Mouse (Mus musculus): Measurements from ENCODE around the gene Gm5617. TPM values are rescaled to one million over a fixed set of nuclear protein-coding genes. Genes with fewer than 3 reads are reported as not detected.
"Not testable (repeated sequence)": the region's sequence is repeated elsewhere in the genome, so short reads cannot be mapped to it uniquely, and the experiment has no call there.

The Gm5617 gene
- polyA plus RNA-seq, 1 experiment from 2014 or later: 41.3 TPM

DNA sequence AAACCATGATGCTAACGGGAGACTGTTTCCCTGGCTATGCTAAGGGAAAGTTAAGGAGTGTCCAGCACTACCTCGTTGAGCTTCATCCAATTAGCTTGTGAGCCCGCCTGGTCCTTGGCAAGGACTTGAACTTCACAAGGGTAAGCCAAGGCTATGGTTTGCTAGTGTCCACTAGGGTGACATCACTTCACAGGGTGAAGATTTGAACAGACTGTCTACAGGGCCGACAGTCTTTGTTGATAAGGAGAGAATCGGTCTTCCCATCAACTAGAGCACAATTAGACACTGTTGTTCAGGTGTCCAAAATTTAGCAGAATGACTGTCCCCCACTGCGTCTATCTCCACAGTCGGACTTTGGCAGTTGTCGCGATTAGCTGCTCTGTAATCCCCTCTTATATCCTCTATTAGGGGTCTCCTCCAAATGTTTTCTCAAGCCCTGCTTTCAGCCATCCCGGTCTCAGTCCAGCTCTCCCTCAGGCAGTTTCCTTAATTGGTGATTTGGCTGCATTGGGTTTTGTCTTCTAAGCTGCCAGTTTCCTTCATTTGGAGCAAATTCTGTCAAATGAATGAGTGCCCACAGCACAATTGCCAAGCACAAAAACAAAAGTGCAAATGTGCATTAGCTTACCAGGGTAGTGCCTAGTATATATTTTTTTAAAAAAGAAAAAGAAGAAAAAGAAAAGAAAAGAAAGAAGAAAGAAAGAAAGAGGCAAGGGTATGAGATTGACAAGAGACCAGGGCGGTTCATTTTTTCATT, 21.6 kb downstream of the Gm5617 start:
- no peak for ATAC-seq (ENCODE audit: low FRiP score, low TSS enrichment)
- no peaks in the 10 kb centered on the region for H3K4me1 ChIP-seq (ENCODE audit: control insufficient read depth, insufficient read depth, low read length)
- H3K27me3 ChIP-seq (ENCODE audit: control insufficient read depth, insufficient read depth, low read length): no peaks in the 10 kb centered on the region
- no peaks in the 10 kb centered on the region for H3K9me3 ChIP-seq (ENCODE audit: control insufficient read depth, low read length)
- no peaks in the 10 kb centered on the region for H3K36me3 ChIP-seq (ENCODE audit: control insufficient read depth, insufficient read depth, low read length)
- no peak overlapping the region for H3K27ac ChIP-seq (ENCODE audit: low read depth, low read length)
- H3K9ac ChIP-seq (ENCODE audit: low read depth, low read length): no peak overlapping the region
- no peak overlapping the region for H3K4me3 ChIP-seq (ENCODE audit: low read length)
- 81% methylated on average over 11 of the region's 11 CpGs for WGBS
- H3K4me2 ChIP-seq (replicated peaks; ENCODE audit: low read depth, low read length): no peak overlapping the region

DNA sequence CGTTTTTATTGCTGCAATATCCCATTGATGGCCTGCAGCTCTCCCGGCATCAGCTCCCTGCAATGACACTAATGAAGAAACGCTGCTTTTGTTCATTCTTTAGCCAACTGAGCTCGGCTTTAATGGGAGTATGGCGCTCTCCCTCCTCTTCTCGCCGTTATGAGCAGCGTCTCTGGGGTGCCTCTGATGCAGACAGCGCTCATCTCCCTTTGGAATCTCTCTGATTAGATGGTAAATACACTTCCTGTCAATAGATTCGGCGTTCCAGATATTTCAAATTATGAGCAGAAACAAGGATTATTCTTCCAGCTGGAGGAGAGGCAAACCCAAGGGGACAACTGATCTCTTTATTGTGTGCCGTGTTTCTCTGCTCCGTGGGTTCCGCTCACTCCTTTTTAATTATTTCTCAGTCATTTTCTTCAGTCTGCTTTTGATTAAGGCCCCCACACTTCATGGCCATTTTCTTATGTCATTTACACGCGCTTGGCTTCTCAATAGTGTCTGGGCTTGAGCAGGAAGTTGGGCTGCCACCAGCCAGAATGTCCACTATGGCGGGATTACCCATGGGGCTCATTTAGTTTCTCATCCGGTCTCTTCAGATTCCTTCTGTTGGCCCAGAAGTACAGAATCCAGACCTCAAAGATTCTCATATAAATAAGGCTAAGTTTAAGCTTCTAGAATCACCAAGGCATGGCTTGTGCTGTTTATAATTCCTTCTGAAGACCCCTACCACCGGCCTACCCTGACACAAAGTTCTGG, 22.3 kb downstream of the Gm5617 start:
- 68% methylated on average over 19 of the region's 19 CpGs for WGBS
- no peak overlapping the region for H3K4me2 ChIP-seq (replicated peaks; ENCODE audit: low read depth, low read length)
- no peak for ATAC-seq (ENCODE audit: low FRiP score, low TSS enrichment)

DNA sequence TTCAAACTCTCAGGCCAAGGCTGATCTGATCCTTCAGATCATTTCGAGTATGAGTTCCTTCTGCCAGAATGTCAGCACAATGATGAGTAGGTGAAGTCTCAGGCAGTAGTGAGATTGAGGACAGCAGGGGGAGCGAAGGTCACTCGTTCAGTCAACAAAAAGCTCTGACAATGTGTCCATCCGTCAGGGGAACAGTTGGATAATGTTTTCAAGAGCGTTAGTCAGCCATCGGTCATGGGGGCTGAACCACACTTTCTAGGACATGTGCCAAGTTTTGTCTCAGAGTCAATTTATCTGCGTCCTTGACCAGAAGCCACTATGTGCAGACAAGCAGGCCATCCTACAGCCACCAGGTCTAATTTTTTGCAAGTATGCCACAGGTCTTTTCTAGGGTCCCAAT, 25.2 kb downstream of the Gm5617 start:
- no CpG with 5 or more reads among the region's 7 CpGs for WGBS
- H3K36me3 ChIP-seq (ENCODE audit: control insufficient read depth, insufficient read depth, low read length): not testable (repeated sequence)

More for the DNA sequence above, 22.3 kb downstream of the Gm5617 start:
- Histone ChIP-seq H3K36me3 (ENCODE audit: control insufficient read depth, insufficient read depth, low read length) (no peaks in the 10 kb centered on the region), H3K4me1 (ENCODE audit: control insufficient read depth, insufficient read depth, low read length) (no peaks in the 10 kb centered on the region), H3K9me3 (ENCODE audit: control insufficient read depth, low read length) (no peaks in the 10 kb centered on the region), H3K27ac (ENCODE audit: low read depth, low read length) (no peak overlapping the region), H3K9ac (ENCODE audit: low read depth, low read length) (no peak overlapping the region), H3K27me3 (ENCODE audit: control insufficient read depth, insufficient read depth, low read length) (no peaks in the 10 kb centered on the region), H3K4me3 (ENCODE audit: low read length) (no peak overlapping the region)

GRCm38 (mm10) chr9:48525566-48525965, 30.3 kb downstream of the Gm5617 start:
- no peaks in the 10 kb centered on the region for H3K9me3 ChIP-seq (ENCODE audit: control insufficient read depth, low read length)
- no peaks in the 10 kb centered on the region for H3K27me3 ChIP-seq (ENCODE audit: control insufficient read depth, insufficient read depth, low read length)
- H3K4me2 ChIP-seq (replicated peaks; ENCODE audit: low read depth, low read length): no peak overlapping the region
- 8% methylated on average over 1 of the region's 1 CpGs for WGBS
- H3K4me1 ChIP-seq (ENCODE audit: control insufficient read depth, insufficient read depth, low read length): no peaks in the 10 kb centered on the region
- no peaks in the 10 kb centered on the region for H3K36me3 ChIP-seq (ENCODE audit: control insufficient read depth, insufficient read depth, low read length)
- no peak overlapping the region for H3K27ac ChIP-seq (ENCODE audit: low read depth, low read length)
- H3K4me3 ChIP-seq (ENCODE audit: low read length): no peak overlapping the region
- no peak for ATAC-seq (ENCODE audit: low FRiP score, low TSS enrichment)
- H3K9ac ChIP-seq (ENCODE audit: low read depth, low read length): no peak overlapping the region

More for the DNA sequence above, 25.2 kb downstream of the Gm5617 start:
- not testable (repeated sequence) for ATAC-seq (ENCODE audit: low FRiP score, low TSS enrichment); H3K4me3 ChIP-seq (ENCODE audit: low read length); H3K27me3 ChIP-seq (ENCODE audit: control insufficient read depth, insufficient read depth, low read length); H3K4me2 ChIP-seq (replicated peaks; ENCODE audit: low read depth, low read length); H3K9ac ChIP-seq (ENCODE audit: low read depth, low read length); H3K27ac ChIP-seq (ENCODE audit: low read depth, low read length); H3K4me1 ChIP-seq (ENCODE audit: control insufficient read depth, insufficient read depth, low read length); H3K9me3 ChIP-seq (ENCODE audit: control insufficient read depth, low read length)

DNA sequence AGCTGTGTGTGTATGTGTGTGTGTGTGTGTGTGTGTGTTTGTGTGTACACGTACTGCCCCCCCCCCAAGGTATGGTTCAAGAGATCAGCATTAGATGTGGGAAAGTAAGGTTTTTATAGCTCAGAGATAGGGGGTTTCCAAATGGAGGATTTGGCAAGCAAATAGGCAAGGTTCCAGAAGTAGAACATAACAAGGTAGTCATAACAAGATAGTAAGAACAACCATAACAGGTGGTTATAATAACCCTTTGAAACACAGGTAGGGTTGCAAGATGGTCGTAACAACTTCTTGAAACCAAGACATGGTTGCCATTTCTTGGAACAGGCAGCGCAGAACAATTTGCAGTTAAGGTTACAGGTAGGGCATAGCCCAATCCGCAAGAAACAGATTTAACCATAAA, 31.3 kb downstream of the Gm5617 start:
- ATAC-seq (ENCODE audit: low FRiP score, low TSS enrichment): no peak
- no peak overlapping the region for H3K4me2 ChIP-seq (replicated peaks; ENCODE audit: low read depth, low read length)
- no peaks in the 10 kb centered on the region for H3K9me3 ChIP-seq (ENCODE audit: control insufficient read depth, low read length)
- no peaks in the 10 kb centered on the region for H3K36me3 ChIP-seq (ENCODE audit: control insufficient read depth, insufficient read depth, low read length)
- no peaks in the 10 kb centered on the region for H3K4me1 ChIP-seq (ENCODE audit: control insufficient read depth, insufficient read depth, low read length)
- no peak overlapping the region for H3K27ac ChIP-seq (ENCODE audit: low read depth, low read length)
- H3K27me3 ChIP-seq (ENCODE audit: control insufficient read depth, insufficient read depth, low read length): no peaks in the 10 kb centered on the region
- H3K4me3 ChIP-seq (ENCODE audit: low read length): no peak overlapping the region
- WGBS: 93% methylated on average over 4 of the region's 4 CpGs
- no peak overlapping the region for H3K9ac ChIP-seq (ENCODE audit: low read depth, low read length)

- H3K9me3 ChIP-seq (ENCODE audit: control insufficient read depth, low read length): no peaks in the 10 kb centered on the region
- H3K27ac ChIP-seq (ENCODE audit: low read depth, low read length): no peak overlapping the region
- no peak overlapping the region for H3K9ac ChIP-seq (ENCODE audit: low read depth, low read length)
- 93% methylated on average over 4 of the region's 4 CpGs for WGBS
- H3K4me1 ChIP-seq (ENCODE audit: control insufficient read depth, insufficient read depth, low read length): no peaks in the 10 kb centered on the region
- H3K4me3 ChIP-seq (ENCODE audit: low read length): no peak overlapping the region
- ATAC-seq (ENCODE audit: low FRiP score, low TSS enrichment): no peak
- no peaks in the 10 kb centered on the region for H3K36me3 ChIP-seq (ENCODE audit: control insufficient read depth, insufficient read depth, low read length)
- no peaks in the 10 kb centered on the region for H3K27me3 ChIP-seq (ENCODE audit: control insufficient read depth, insufficient read depth, low read length)
- H3K4me2 ChIP-seq (replicated peaks; ENCODE audit: low read depth, low read length): no peak overlapping the region
Observed at GRCm38 (mm10) chr9:48531294-48531693, 36.1 kb downstream of the Gm5617 start.

- no peak overlapping the region for H3K27ac ChIP-seq (ENCODE audit: low read depth, low read length)
- H3K4me2 ChIP-seq (replicated peaks; ENCODE audit: low read depth, low read length): no peak overlapping the region
- no peaks in the 10 kb centered on the region for H3K36me3 ChIP-seq (ENCODE audit: control insufficient read depth, insufficient read depth, low read length)
- H3K9me3 ChIP-seq (ENCODE audit: control insufficient read depth, low read length): no peaks in the 10 kb centered on the region
- H3K4me3 ChIP-seq (ENCODE audit: low read length): no peak overlapping the region
- no peak overlapping the region for H3K9ac ChIP-seq (ENCODE audit: low read depth, low read length)
- ATAC-seq (ENCODE audit: low FRiP score, low TSS enrichment): no peak
- H3K4me1 ChIP-seq (ENCODE audit: control insufficient read depth, insufficient read depth, low read length): no peaks in the 10 kb centered on the region
- H3K27me3 ChIP-seq (ENCODE audit: control insufficient read depth, insufficient read depth, low read length): no peaks in the 10 kb centered on the region
- 77% methylated on average over 3 of the region's 3 CpGs for WGBS
Observed at GRCm38 (mm10) chr9:48532203-48532602, 37.0 kb downstream of the Gm5617 start.

DNA sequence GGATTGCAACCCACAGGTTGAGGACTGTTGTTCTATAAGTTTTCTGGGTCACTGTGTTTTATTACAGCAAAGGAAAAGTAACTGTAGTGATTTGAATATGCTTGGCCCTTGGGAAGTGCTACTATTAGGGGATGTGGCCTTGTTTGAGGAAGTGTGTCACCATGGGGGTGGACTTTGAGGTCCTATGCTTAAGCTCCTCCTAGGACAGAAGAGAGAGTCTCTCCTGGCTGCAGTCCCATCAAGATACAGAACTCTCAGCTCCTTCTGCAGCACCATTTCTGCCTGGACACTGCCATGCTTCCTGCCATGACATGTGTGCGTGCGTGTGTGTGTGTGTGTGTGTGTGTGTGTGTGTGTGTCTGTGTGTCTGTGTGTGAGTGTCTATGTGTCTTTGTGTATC, 37.5 kb downstream of the Gm5617 start:
- Histone ChIP-seq H3K9me3 (ENCODE audit: control insufficient read depth, low read length) (no peaks in the 10 kb centered on the region), H3K36me3 (ENCODE audit: control insufficient read depth, insufficient read depth, low read length) (no peaks in the 10 kb centered on the region), H3K4me3 (ENCODE audit: low read length) (no peak overlapping the region), H3K4me1 (ENCODE audit: control insufficient read depth, insufficient read depth, low read length) (no peaks in the 10 kb centered on the region), H3K27ac (ENCODE audit: low read depth, low read length) (no peak overlapping the region), H3K9ac (ENCODE audit: low read depth, low read length) (no peak overlapping the region), H3K4me2 (replicated peaks; ENCODE audit: low read depth, low read length) (no peak overlapping the region), H3K27me3 (ENCODE audit: control insufficient read depth, insufficient read depth, low read length) (no peaks in the 10 kb centered on the region)
- WGBS: 82% methylated on average over 2 of the region's 2 CpGs
- ATAC-seq (ENCODE audit: low FRiP score, low TSS enrichment): no peak

DNA sequence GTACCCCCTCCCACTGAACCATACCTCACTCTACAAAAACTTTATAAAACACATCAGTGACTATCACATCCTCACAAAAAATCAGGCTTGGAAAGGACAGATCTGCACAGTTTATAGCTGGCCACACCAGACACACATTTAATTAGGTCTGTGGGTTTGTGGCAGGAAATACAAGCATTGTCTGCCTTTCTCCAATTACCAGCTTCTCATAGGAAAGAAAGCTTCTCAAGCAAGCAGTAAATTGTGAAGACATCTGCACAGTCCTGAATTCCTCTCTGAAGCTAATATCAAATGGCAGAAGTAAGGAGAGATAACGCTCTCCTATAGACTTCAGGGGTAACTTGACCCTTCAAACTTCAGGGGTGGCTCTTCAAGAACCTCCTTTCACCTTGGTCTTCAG, 41.2 kb downstream of the Gm5617 start:
- no peaks in the 10 kb centered on the region for H3K4me1 ChIP-seq (ENCODE audit: control insufficient read depth, insufficient read depth, low read length)
- no peak overlapping the region for H3K9ac ChIP-seq (ENCODE audit: low read depth, low read length)
- 23% methylated on average over 1 of the region's 1 CpGs for WGBS
- H3K4me3 ChIP-seq (ENCODE audit: low read length): no peak overlapping the region
- no peak overlapping the region for H3K4me2 ChIP-seq (replicated peaks; ENCODE audit: low read depth, low read length)
- ATAC-seq (ENCODE audit: low FRiP score, low TSS enrichment): no peak
- H3K27me3 ChIP-seq (ENCODE audit: control insufficient read depth, insufficient read depth, low read length): no peaks in the 10 kb centered on the region
- H3K9me3 ChIP-seq (ENCODE audit: control insufficient read depth, low read length): peaks cover 4% of the 10 kb centered on the region; the same call in 1 of the 2 replicates
- no peaks in the 10 kb centered on the region for H3K36me3 ChIP-seq (ENCODE audit: control insufficient read depth, insufficient read depth, low read length)
- no peak overlapping the region for H3K27ac ChIP-seq (ENCODE audit: low read depth, low read length)

Measured in kidney, embryonic 14.5 days (tissue).